Mouse (Mus musculus): ENCODE measurements around the gene Smco4.

Gene Smco4

GRCm38 (mm10) chr9:15503307-15503706, 10.1 kb downstream of the Smco4 start:
- ChIA-PET POLR2A (interaction anchor here in 2 of 4 experiments (1.0 to 1.8 kb wide), 3 partner anchors 9 to 198 kb away, joined by 4 to 6 read pairs (median 4); partner anchors contain the start of gene Taf1d (in 1 of the 2)), CTCF (interaction anchor here in 1 of 4 experiments (1.0 kb wide), 1 partner anchor 9 kb away, joined by 3 read pairs; no protein-coding TSS in a partner anchor)

DNA sequence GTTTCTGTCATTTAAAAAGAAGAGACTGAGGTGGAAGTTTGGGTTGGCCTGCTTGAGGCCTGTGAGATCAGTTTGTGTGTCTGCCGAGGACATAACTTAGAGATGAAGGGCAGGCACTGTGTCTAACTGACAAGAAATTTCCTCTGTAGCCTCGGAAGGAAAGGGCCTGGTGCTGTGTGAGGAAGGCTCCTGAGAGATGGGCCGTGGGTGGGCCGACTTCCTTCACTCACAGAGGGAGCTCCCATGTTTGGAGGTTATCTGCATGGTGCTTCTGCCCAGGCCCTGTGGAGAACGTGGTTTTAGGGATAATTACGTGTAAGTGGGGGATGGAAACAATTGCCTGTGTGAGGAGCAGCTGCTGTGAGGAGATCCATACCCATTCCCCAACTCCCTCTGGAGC, 10.6 kb downstream of the Smco4 start:
- ChIA-PET POLR2A (interaction anchor here in 2 of 4 experiments (1.0 to 1.8 kb wide), 3 partner anchors 10 to 198 kb away, joined by 4 to 6 read pairs (median 4); partner anchors contain the start of gene Taf1d (in 1 of the 2)), CTCF (interaction anchor here in 2 of 4 experiments (0.6 to 1.0 kb wide), 2 partner anchors 9 to 1032 kb away, joined by 3 read pairs; no protein-coding TSS in a partner anchor)

DNA sequence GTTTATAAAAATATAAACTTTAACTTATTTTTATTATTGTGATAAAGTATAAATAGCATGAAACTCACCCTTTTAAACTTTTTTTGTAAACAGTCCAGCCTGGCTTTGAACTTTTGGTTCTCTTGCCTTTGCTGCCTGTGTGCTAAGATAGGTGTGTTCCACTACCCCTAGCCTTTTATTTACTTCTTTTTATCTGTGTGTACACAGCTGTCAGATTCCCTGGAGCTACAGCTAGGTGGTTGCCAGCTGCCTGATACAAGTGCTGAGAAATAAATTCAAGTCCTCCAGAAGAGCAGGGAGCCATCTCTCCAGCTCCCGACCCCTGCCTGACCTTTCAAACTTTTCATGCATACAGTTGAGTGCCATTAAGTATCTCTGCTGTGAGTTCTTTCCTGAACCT, 12.1 kb downstream of the Smco4 start:
- POLR2A ChIA-PET: no interaction called here
- CTCF ChIA-PET: no interaction called here

DNA sequence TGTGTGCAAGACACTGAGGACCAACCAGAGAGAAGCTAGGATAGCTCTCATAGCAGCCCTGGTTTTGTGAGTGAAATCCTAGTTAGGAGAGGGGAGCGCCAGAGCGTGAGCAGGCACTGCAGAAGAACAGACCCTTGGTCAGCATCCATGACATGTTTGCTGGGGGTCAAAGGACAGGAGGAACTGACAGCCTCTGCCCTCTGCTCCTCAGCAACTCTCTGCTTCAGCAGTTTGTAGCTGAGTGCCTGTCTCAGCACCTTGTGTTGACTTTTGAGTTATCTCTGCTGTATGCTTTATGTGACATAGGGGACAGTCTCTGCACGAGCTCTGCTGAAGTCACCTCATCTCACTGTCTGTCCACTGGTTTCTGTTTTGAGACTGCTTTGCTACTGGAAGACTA, 13.6 kb downstream of the Smco4 start:
- ChIA-PET CTCF (no interaction called here), POLR2A (no interaction called here)

- ChIA-PET CTCF (interaction anchor here in 1 of 4 experiments (0.7 kb wide), 1 partner anchor 30 kb away, joined by 3 read pairs; no protein-coding TSS in a partner anchor), POLR2A (interaction anchor here in 1 of 4 experiments (1.5 kb wide), 1 partner anchor 13 kb away, joined by 5 read pairs; no protein-coding TSS in a partner anchor)
These were observed 14.2 kb downstream of the Smco4 start for GRCm38 (mm10) chr9:15507431-15507875.

DNA sequence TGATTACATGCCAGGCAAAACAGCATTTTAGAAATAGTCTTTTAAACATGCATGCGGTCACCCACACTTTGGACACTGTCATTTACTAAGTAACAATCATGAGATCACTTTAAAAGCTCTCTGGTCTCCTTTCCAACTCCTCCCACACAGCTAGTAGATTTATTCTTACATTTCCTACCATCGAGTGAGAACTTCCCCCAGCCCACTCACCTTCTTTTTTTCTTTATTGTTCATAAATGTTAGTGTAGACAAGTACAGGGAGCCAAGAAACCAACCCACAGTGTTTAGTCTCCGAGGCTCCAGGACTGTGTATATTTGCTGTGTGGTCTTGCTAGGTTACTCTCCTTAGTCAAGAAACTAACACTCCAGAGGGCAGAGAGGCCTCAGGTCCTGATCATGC, 16.1 kb downstream of the Smco4 start:
- ChIA-PET CTCF (interaction anchor here in 1 of 4 experiments (0.6 kb wide), 1 partner anchor 371 kb away, joined by 3 read pairs; no protein-coding TSS in a partner anchor), POLR2A (no interaction called here)

DNA sequence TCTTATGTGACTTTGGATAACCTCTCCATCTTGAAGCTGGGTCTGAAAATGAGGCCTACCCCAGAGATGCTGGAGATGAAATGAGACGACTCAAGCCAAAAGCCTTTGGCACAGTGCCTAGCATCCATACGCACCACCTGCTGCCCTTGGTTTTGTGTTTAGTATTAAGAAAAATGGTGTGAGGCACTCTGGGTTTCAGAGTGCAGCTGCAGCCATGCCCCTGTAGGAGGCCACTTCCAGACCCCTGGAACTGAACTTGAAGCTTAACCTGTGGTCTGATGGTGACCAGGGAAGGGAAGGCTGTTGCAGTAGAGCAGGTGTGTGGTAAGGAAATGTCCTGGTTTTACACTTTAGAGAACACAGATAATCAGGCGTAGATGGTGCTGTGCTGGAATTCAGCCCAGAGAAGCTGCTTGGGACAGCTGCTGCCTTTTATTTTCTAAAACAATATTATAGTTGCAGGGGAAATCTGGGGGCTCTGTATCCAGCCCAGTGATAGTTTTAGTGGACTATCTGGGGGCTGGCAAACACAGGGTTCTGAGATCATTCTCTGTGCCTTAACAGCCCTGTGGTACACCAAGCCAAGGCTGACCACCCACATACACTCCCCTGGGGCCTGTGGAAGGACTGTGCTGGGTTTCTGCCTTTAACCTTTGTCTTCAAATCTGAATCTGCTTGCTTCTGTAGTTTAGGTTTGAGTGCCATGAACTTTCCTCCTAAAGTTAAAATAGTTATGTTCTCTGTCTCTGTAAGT, 17.5 kb downstream of the Smco4 start:
- ChIA-PET POLR2A (no interaction called here), CTCF (no interaction called here)

DNA sequence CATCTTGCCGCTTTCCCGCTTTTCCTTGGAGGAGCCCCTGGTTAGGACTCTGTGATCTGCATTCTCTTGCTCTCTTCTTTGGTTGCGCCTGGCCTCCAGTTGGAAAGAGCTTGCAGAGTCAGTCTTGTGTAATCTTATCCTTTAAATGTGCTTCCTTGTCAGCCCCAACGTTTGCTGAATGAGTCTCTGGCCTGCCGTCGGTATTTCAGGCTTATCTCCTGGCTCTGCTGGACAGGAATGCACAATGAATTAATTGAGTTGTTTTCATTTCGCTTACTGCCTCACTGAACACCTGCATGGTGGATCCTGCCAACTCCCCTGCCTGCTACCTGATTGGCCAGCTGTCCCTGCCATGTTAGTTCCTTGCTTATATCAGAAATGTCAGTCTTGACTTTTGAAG, 19.7 kb downstream of the Smco4 start:
- POLR2A ChIA-PET: no interaction called here
- CTCF ChIA-PET: interaction anchor here in 1 of 4 experiments (0.8 kb wide), 1 partner anchor 11 kb away, joined by 3 read pairs; no protein-coding TSS in a partner anchor

DNA sequence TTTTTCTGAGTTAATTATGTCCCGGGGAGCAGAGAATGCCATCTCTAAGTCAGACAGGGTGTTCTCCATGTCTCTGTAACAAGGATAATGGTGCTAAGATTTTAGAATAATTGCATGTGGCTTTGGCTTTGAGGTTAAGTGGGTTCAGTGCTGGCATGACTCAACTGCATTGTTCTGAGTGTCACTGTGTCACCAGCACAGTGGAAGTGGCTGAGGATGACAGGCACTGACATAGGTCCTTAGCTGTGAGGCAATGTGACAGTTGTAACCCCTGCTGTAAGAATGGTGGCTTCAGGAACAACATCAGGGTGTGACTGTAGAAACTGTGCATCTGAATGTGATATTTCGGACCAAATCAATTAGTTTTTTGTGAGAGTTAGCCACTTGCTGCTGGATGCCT, 22.8 kb downstream of the Smco4 start:
- ChIA-PET CTCF (no interaction called here), POLR2A (no interaction called here)

- POLR2A ChIA-PET: interaction anchor here in 1 of 4 experiments (0.5 kb wide), 1 partner anchor 172 kb away, joined by 3 read pairs; no protein-coding TSS in a partner anchor
- CTCF ChIA-PET: no interaction called here
These were observed 24.7 kb downstream of the Smco4 start for GRCm38 (mm10) chr9:15517979-15518378.

- ChIA-PET POLR2A (no interaction called here), CTCF (interaction anchor here in 2 of 4 experiments (0.6 to 1.2 kb wide), 2 partner anchors 41 to 924 kb away, joined by 3 read pairs; no protein-coding TSS in a partner anchor)
These were observed 29.1 kb downstream of the Smco4 start for GRCm38 (mm10) chr9:15522348-15522747.

DNA sequence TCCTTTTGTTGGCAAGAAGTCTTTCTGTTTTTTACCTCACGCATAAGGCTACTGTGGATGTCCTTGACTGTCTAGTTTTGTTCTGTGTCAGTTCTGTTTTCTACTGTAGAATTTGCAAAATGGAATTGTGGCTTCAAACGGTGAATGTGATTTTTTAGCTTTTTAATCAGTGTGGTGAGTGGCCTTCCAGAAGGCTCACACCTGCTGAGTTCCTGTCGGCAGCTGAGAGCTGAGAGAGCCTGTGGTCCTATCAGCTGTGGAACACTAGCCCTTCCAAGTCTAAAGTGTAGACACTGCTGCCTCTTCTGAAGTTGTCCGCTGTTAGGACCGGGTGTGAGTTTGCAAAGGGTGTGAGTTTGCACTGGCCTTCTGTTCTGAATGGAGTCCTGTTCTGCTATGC, 29.7 kb downstream of the Smco4 start:
- ChIA-PET CTCF (interaction anchor here in 2 of 4 experiments (0.7 to 1.2 kb wide), 2 partner anchors 40 to 75 kb away, joined by 3 read pairs; no protein-coding TSS in a partner anchor), POLR2A (no interaction called here)

DNA sequence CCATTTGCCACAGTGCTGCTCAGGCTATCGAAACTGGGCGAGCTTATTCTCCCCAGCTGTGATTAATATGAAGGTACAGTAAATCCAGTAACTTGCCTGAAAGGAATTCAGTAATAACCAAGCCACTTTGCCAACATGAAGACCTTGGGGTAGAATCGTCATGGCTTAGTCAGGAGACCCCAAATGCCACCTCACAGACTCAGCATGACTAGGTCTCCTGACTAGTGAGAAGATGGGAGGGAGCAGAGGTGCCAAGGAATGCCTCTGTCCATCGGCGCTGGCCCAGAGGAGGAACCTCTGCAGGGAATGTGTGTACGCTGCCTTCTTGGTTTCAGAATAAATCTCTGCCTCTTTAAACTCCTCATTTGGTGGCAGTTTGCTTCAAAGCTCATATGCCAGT, 30.4 kb downstream of the Smco4 start:
- CTCF ChIA-PET: interaction anchor here in 1 of 4 experiments (0.7 kb wide), 1 partner anchor 74 kb away, joined by 3 read pairs; no protein-coding TSS in a partner anchor
- POLR2A ChIA-PET: no interaction called here

DNA sequence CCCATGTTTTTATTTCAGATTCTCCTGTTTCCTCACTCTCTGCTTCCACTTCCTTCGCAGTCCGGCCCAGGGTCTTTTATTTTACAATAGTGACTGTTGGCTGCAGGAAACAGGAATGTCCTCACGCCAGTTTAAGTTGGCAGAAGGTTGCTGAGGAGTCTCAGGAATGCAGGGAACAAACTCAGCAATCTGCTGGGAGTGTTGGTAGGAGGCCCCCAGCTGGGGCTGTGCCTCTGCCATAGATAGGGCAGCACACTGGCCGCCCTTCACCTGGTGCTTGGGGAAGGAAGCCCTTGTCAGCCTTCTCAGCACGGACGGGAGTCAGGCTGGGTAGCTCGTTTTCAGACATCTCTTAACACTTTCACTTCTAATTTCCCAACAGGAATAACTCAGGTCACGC, 32.0 kb downstream of the Smco4 start:
- ChIA-PET POLR2A (interaction anchor here in 1 of 4 experiments (0.9 kb wide), 1 partner anchor 217 kb away, joined by 3 read pairs; no protein-coding TSS in a partner anchor), CTCF (no interaction called here)

DNA sequence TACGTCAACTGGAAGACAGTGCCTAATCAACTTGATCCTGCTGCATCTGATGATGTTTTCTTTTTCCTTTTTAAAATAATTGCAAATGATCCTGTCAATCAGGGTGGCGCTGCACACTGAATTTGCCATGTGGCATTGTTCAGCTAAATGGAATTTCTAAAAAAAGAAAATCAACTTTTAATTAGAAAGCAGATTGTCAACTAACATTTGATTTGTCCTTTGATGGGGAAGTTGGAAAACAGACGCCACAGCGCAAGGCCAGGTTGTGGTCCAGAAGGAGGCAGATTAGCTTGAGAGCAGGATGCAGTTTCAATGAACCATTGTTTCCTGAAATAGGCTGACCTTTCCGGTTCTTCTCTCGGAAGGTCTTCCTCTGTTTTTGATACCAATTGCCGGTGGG, 33.3 kb downstream of the Smco4 start:
- ChIA-PET POLR2A (no interaction called here), CTCF (no interaction called here)

GRCm38 (mm10) chr9:15527846-15528245, 34.6 kb downstream of the Smco4 start:
- POLR2A ChIA-PET: no interaction called here
- CTCF ChIA-PET: no interaction called here

- CTCF ChIA-PET: no interaction called here
These were observed 35.1 kb downstream of the Smco4 start for GRCm38 (mm10) chr9:15528368-15528767.

GRCm38 (mm10) chr9:15529275-15529964, 36.2 kb downstream of the Smco4 start:
- POLR2A ChIA-PET: no interaction called here
- CTCF ChIA-PET: interaction anchor here in 1 of 4 experiments (0.5 to 0.6 kb wide), 2 partner anchors 15 to 59 kb away, joined by 4 to 6 read pairs; no protein-coding TSS in a partner anchor

More at GRCm38 (mm10) chr9:15528368-15528767, 35.1 kb downstream of the Smco4 start:
- POLR2A ChIA-PET: no interaction called here

DNA sequence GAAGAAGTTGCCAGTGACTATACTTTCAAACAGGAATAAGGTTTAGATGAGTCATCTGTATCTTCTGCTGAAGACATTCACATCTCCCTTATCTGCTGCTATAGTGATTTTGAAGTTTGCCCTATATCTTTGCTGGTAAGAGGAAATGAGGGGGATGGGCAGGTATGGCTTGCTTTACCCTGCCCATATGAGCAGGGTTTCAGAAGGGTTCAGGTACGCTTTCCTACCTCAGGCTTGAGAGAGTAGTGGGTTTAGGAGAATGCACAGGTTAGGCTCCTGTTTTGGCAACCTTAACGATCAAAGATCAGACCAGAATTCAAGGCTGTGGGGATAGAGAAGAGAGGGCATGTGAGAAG, 36.7 kb downstream of the Smco4 start:
- POLR2A ChIA-PET: interaction anchor here in 1 of 4 experiments (0.9 kb wide), 1 partner anchor 95 kb away, joined by 3 read pairs; no protein-coding TSS in a partner anchor
- CTCF ChIA-PET: no interaction called here

GRCm38 (mm10) chr9:15531204-15531603, 38.0 kb downstream of the Smco4 start:
- CTCF ChIA-PET: no interaction called here
- POLR2A ChIA-PET: no interaction called here
